Mouse (Mus musculus) CH12.LX (cell line): ENCODE results near the gene Rnf7.

Source experiments
- CHD2 ChIP-seq: IDR thresholded peaks from 2 replicates; pipeline ENCODE4 v1.6.1; 2011; ENCODE audit warnings: low read length, improper control_type of control experiment
- CTCF ChIP-seq, 2 experiments: IDR thresholded peaks in 1 of 2; conservative IDR thresholded peaks in 1 of 2; 2 replicates each; pipeline ENCODE4 v1.5.1; 2011 to 2012; ENCODE audit warnings: low read depth in 2 of 2, low read length in 2 of 2, improper control_type of control experiment in 1 of 2, inconsistent platforms in 1 of 2, mild to moderate bottlenecking in 1 of 2, moderate library complexity in 1 of 2
- ELF1 ChIP-seq: IDR thresholded peaks from 2 replicates; pipeline ENCODE4 v1.6.1; 2014; ENCODE audit warnings: low read depth, mild to moderate bottlenecking, inconsistent platforms, low read length, improper control_type of control experiment
- USF1 ChIP-seq: IDR thresholded peaks from 2 replicates; pipeline ENCODE4 v1.6.1; 2014; ENCODE audit warnings: low read depth, mild to moderate bottlenecking, inconsistent platforms, low read length, improper control_type of control experiment

DNA sequence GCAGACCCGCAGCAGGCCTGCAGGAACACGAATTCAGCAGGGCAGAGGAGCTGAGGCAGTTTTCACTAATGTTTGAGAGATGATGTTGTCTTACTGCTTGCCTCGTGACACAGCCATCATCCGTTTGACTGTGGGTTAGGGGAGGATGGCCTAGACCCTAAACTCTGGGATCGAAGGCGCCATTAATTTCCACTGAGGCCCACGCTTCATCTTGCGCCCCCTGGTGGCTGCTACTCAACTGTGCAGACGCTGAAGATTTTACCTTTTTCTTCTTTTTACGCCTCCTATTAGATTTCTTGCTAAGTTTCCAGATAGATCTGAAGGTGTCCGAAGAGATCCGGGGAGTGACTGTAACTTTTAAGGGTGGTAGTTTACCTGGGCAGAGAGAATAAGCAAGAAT is 13.3 kb upstream of the Rnf7 start:
- TF ChIP-seq CTCF (conservative IDR thresholded peaks at IDR 0.05 in 1 of 2, IDR thresholded peaks at IDR 0.05 in 1 of 2; ENCODE audit: low read depth in 2 of 2, low read length in 2 of 2) (peak; percentile 84 to 87), ELF1 (no peak), USF1 (no peak), CHD2 (no peak)
